Mouse (Mus musculus) CD4-positive helper T cell, adult 2 months (primary cell): ENCODE measurements around the gene Prkd1.
"Not testable (repeated sequence)": the region's sequence is repeated elsewhere in the genome, so short reads cannot be mapped to it uniquely, and the experiment has no call there.

ENCODE experiments used
- DNase-seq: peaks from one replicate; pipeline ENCODE4 v3.0.0-alpha.2; 2012; ENCODE audit warnings: low read depth, missing footprints, low spot score

The Prkd1 gene

GRCm38 (mm10) chr12:50648671-50649541 is at the start of gene Prkd1:
Gene Prkd1, minus strand, starts transcription at chr12:50649098.
- no peak for DNase-seq

- no peak for DNase-seq
These were observed 48.6 kb upstream of the Prkd1 start for GRCm38 (mm10) chr12:50697492-50697891.

- DNase-seq, result no peak
These were observed 675 bp downstream of the Prkd1 start for GRCm38 (mm10) chr12:50648176-50648670.

- DNase-seq, result no peak
These were observed 2.0 kb downstream of the Prkd1 start for GRCm38 (mm10) chr12:50646857-50647256.

- no peak for DNase-seq
These were observed 6.2 kb downstream of the Prkd1 start for GRCm38 (mm10) chr12:50642671-50643070.

GRCm38 (mm10) chr12:50640171-50640570 is 8.7 kb downstream of the Prkd1 start:
- no peak for DNase-seq

- DNase-seq, result no peak
These were observed 14.5 kb downstream of the Prkd1 start for GRCm38 (mm10) chr12:50634436-50634835.

GRCm38 (mm10) chr12:50626100-50626499 is 22.8 kb downstream of the Prkd1 start:
- not testable (repeated sequence) for DNase-seq

- DNase-seq, result no peak
These were observed 24.7 kb downstream of the Prkd1 start for GRCm38 (mm10) chr12:50624175-50624574.

GRCm38 (mm10) chr12:50615852-50616251 is 33.0 kb downstream of the Prkd1 start:
- no peak for DNase-seq

- DNase-seq, result no peak
These were observed 34.6 kb downstream of the Prkd1 start for GRCm38 (mm10) chr12:50614341-50614740.

GRCm38 (mm10) chr12:50606703-50607500 is 42.0 kb downstream of the Prkd1 start:
- no peak for DNase-seq

- no peak for DNase-seq
These were observed 49.5 kb downstream of the Prkd1 start for GRCm38 (mm10) chr12:50599370-50599769.

GRCm38 (mm10) chr12:50598053-50598988 is 50.6 kb downstream of the Prkd1 start:
- no peak for DNase-seq

- DNase-seq, result no peak
These were observed 51.4 kb downstream of the Prkd1 start for GRCm38 (mm10) chr12:50597467-50597866.

- DNase-seq, result no peak
These were observed 53.1 kb downstream of the Prkd1 start for GRCm38 (mm10) chr12:50595777-50596176.

GRCm38 (mm10) chr12:50594506-50594905 is 54.4 kb downstream of the Prkd1 start:
- DNase-seq, result no peak

GRCm38 (mm10) chr12:50593481-50593880 is 55.4 kb downstream of the Prkd1 start:
- no peak for DNase-seq

- no peak for DNase-seq
These were observed 60.6 kb downstream of the Prkd1 start for GRCm38 (mm10) chr12:50588137-50588761.

- DNase-seq, result no peak
These were observed 83.7 kb downstream of the Prkd1 start for GRCm38 (mm10) chr12:50565198-50565597.

GRCm38 (mm10) chr12:50560536-50560935 is 88.4 kb downstream of the Prkd1 start:
- DNase-seq, result no peak
